Mouse (Mus musculus) ES-E14 (cell line): ENCODE results near the gene Adcy5. TPM values are rescaled to one million over a fixed set of nuclear protein-coding genes. Genes with fewer than 3 reads are reported as not detected.

Experiments used
- DNase-seq: peaks from one replicate; pipeline ENCODE4 v3.0.0-alpha.2; 2013; ENCODE audit warnings: low read depth, low spot score
- H3K27ac ChIP-seq: 2 replicates; pipeline ENCODE4 v1.5.1; 2012; ENCODE audit warnings: low read depth, mild to moderate bottlenecking, low read length, moderate library complexity, mixed read lengths; ENCODE audit not compliant: poor library complexity, insufficient read depth, severe bottlenecking
- H3K36me3 ChIP-seq: 2 replicates; pipeline ENCODE4 v1.6.1; 2012; ENCODE audit warnings: mild to moderate bottlenecking, low read length, moderate library complexity, mixed read lengths; ENCODE audit not compliant: control insufficient read depth, poor library complexity, insufficient read depth, severe bottlenecking
- H3K4me1 ChIP-seq, 2 experiments: fragments of 150-350 bp in 1 of 2; sonication (generic) in 1 of 2; 2 replicates each; pipeline ENCODE4 v1.6.1; 2012; ENCODE audit warnings: low read length in 2 of 2, mild to moderate bottlenecking in 1 of 2, mixed read lengths in 1 of 2; ENCODE audit not compliant: control insufficient read depth in 2 of 2, insufficient read depth in 2 of 2, poor library complexity in 1 of 2
- H3K4me3 ChIP-seq, 2 experiments: fragments of 150-350 bp in 1 of 2; sonication (generic) in 1 of 2; 2 replicates each; pipeline ENCODE4 v1.5.1; 2012; ENCODE audit warnings: low read length in 2 of 2, low read depth in 1 of 2, mild to moderate bottlenecking in 1 of 2, mixed read lengths in 1 of 2; ENCODE audit not compliant: insufficient read depth in 1 of 2, poor library complexity in 1 of 2, severe bottlenecking in 1 of 2
- H3K9ac ChIP-seq: 2 replicates; pipeline ENCODE4 v1.6.1; 2012; ENCODE audit warnings: low read depth, mild to moderate bottlenecking, low read length, mixed read lengths; ENCODE audit not compliant: poor library complexity, insufficient read depth, severe bottlenecking
- H3K9me3 ChIP-seq: fragments of 150-350 bp; sonication (generic); 2 replicates; pipeline ENCODE4 v1.6.1; 2012; ENCODE audit warnings: low read depth, mild to moderate bottlenecking, low read length; ENCODE audit not compliant: control insufficient read depth, insufficient read depth
- CHD2 ChIP-seq: IDR thresholded peaks from 2 replicates; pipeline ENCODE4 v1.6.1; 2014; ENCODE audit warnings: mild to moderate bottlenecking, low read depth, low read length, inconsistent platforms
- HCFC1 ChIP-seq: IDR thresholded peaks from 2 replicates; pipeline ENCODE4 v1.6.1; 2012; ENCODE audit warnings: low read length, inconsistent platforms, borderline replicate concordance; ENCODE audit not compliant: insufficient read depth
- MAFK ChIP-seq: IDR thresholded peaks from 2 replicates; pipeline ENCODE4 v1.6.1; 2014; ENCODE audit warnings: mild to moderate bottlenecking, low read depth, low read length, inconsistent platforms; ENCODE audit not compliant: insufficient read depth
- ZC3H11A ChIP-seq: IDR thresholded peaks from 2 replicates; pipeline ENCODE4 v1.6.1; 2012; ENCODE audit warnings: low read depth, mild to moderate bottlenecking, inconsistent platforms, low read length, borderline replicate concordance
- ZNF384 ChIP-seq: IDR thresholded peaks from 2 replicates; pipeline ENCODE4 v1.6.1; 2012; ENCODE audit warnings: low read depth, low read length, inconsistent platforms
- in situ Hi-C, 2 experiments: fragments of 600-800 bp; cut with MboI; formaldehyde crosslinking; loops; one replicate each; pipeline ENCODE4 v1.15.1; 2025; ENCODE audit warnings: low sequenced_read_pairs in 2 of 2, inconsistent platforms in 1 of 2; ENCODE audit not compliant: unreplicated experiment in 2 of 2
- total RNA-seq: library from RNA; depleted of rRNA; stranded (reverse); fragments of 300-350 nt; gene quantifications from 2 replicates; pipeline ENCODE4 v1.2.3, GENCODE M21; 2012

Gene Adcy5
- total RNA-seq, 1 experiment: 0.85 TPM

DNA sequence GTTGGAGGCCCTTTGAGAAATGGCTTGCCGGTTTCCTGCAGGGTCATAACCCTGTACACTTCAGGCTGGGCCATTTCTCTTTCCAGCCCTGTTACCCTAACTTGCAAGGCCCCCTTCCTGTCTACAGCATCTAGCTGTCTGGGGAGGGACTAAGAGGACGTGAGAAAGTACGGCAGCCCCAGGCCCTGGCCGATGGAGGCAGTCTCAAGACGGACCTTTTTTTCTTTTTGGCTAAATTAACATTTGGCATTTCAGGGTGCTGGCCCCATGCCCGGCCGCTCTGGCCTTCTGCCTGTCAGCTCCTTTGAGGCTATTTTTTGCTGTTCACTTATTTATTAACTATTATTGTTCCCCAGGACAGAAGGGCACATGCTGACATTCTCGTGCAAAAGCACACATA, 24.4 kb downstream of the Adcy5 start:
- 0 out of 4 replicates have a peak, but pooled peaks cover 0 to 2% of the 10 kb centered on the region in 2 experiments for H3K4me1 ChIP-seq
- DNase-seq: no peak
- H3K27ac ChIP-seq: no peak overlapping the region
- H3K4me3 ChIP-seq: no peak overlapping the region
- no peaks in the 10 kb centered on the region for H3K36me3 ChIP-seq
- no peak for TF ChIP-seq ZNF384
- TF ChIP-seq ZC3H11A: no peak
- TF ChIP-seq CHD2: no peak
- TF ChIP-seq HCFC1: no peak
- no peak for TF ChIP-seq MAFK
- no peaks in the 10 kb centered on the region for H3K9me3 ChIP-seq
- no peak overlapping the region for H3K9ac ChIP-seq
- in situ Hi-C loops: no loop called here

- Histone ChIP-seq H3K9ac (no peak overlapping the region), H3K27ac (no peak overlapping the region), H3K36me3 (no peaks in the 10 kb centered on the region), H3K4me3 (no peak overlapping the region), H3K4me1 (0 out of 4 replicates have a peak, but pooled peaks cover 0 to 2% of the 10 kb centered on the region in 2 experiments), H3K9me3 (no peaks in the 10 kb centered on the region)
- TF ChIP-seq ZNF384 (no peak), MAFK (no peak), HCFC1 (no peak), ZC3H11A (no peak), CHD2 (no peak)
- in situ Hi-C loops: no loop called here
- DNase-seq: no peak
Measured at GRCm38 (mm10) chr16:35183161-35183560, 28.5 kb downstream of the Adcy5 start.

DNA sequence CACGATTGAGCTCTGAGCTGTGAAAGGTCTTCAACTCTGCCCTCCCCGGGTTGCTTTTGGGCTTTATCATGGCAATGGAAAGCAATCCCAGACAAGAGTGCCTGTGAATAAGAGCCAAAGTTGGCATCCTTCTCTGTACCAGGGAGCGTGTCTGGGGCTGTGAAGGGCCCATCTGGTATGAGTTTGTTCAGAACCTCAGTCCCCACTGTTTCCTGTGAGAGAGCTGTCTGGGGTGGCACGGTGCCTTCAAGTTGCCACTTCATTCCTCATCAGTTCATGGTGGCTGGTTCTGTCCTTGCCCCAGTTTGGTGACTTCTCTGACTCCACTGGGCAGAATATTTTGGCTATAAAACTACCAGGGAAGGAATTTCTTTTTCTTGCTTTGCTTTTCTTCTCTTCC, 33.4 kb downstream of the Adcy5 start:
- Histone ChIP-seq H3K36me3 (no peaks in the 10 kb centered on the region), H3K9me3 (no peaks in the 10 kb centered on the region), H3K27ac (no peak overlapping the region), H3K4me3 (no peak overlapping the region), H3K9ac (no peak overlapping the region), H3K4me1 (0 out of 4 replicates have a peak, but pooled peaks cover 0 to 2% of the 10 kb centered on the region in 2 experiments)
- TF ChIP-seq HCFC1 (no peak), ZNF384 (no peak), ZC3H11A (no peak), CHD2 (no peak), MAFK (no peak)
- DNase-seq: no peak
- in situ Hi-C loops: no loop called here

- Histone ChIP-seq H3K27ac (no peak overlapping the region), H3K9me3 (no peaks in the 10 kb centered on the region), H3K4me1 (peaks cover 0 to 4% of the 10 kb centered on the region in 2 experiments; a peak in 1 of 4 replicates), H3K4me3 (no peak overlapping the region), H3K36me3 (no peaks in the 10 kb centered on the region), H3K9ac (no peak overlapping the region)
- TF ChIP-seq HCFC1: no peak
- DNase-seq: no peak
- in situ Hi-C loops: no loop called here
Measured at GRCm38 (mm10) chr16:35189420-35190141, 34.9 kb downstream of the Adcy5 start.
